Mouse (Mus musculus): Measurements from ENCODE around the gene Tekt3. TPM values are rescaled to one million over a fixed set of nuclear protein-coding genes. Genes with fewer than 3 reads are reported as not detected.
A peak's percentile ranks its signal among the peaks of the same experiment; 100 is the strongest.

The Tekt3 gene
- polyA plus RNA-seq, 1 experiment, result not detected

- whole genome bisulfite sequencing, result 69% methylated on average over 15 of the region's 15 CpGs
- H3K27me3 ChIP-seq (ENCODE audit: control insufficient read depth, insufficient read depth, low read length), result peaks cover 16% of the 10 kb centered on the region
- TF ChIP-seq CTCF (IDR thresholded peaks at IDR 0.05; ENCODE audit: extremely low read depth, insufficient read length, insufficient replicate concordance, low read depth, low read length), result no peak
- no peak for TF ChIP-seq POLR2A (IDR thresholded peaks at IDR 0.05; ENCODE audit: low read depth, low read length)
- H3K4me3 ChIP-seq (ENCODE audit: low read depth, low read length), result peak overlapping the region; percentile 44
- peaks cover 23% of the 10 kb centered on the region for H3K36me3 ChIP-seq (ENCODE audit: control insufficient read depth, insufficient read depth, low read length)
- no peak overlapping the region for H3K27ac ChIP-seq (ENCODE audit: insufficient read depth, low read depth, low read length)
- peaks cover 4% of the 10 kb centered on the region for H3K4me1 ChIP-seq (ENCODE audit: control insufficient read depth, insufficient read depth, insufficient read length, low read length)
Measured at GRCm38 (mm10) chr11:63134742-63135482, 73.5 kb downstream of the Tekt3 start.

GRCm38 (mm10) chr11:63135622-63136021 lies 74.2 kb downstream of the Tekt3 start:
- peak overlapping the region; percentile 30 for H3K4me3 ChIP-seq (ENCODE audit: low read depth, low read length)
- H3K27ac ChIP-seq (ENCODE audit: insufficient read depth, low read depth, low read length), result peak overlapping the region; percentile 25; the same call in 1 of the 2 replicates
- H3K36me3 ChIP-seq (ENCODE audit: control insufficient read depth, insufficient read depth, low read length), result peaks cover 23% of the 10 kb centered on the region
- WGBS, result 4% methylated on average over 8 of the region's 8 CpGs
- peaks cover 2% of the 10 kb centered on the region for H3K4me1 ChIP-seq (ENCODE audit: control insufficient read depth, insufficient read depth, insufficient read length, low read length)
- H3K27me3 ChIP-seq (ENCODE audit: control insufficient read depth, insufficient read depth, low read length), result peaks cover 16% of the 10 kb centered on the region
- TF ChIP-seq POLR2A (IDR thresholded peaks at IDR 0.05; ENCODE audit: low read depth, low read length), result no peak
- TF ChIP-seq CTCF (IDR thresholded peaks at IDR 0.05; ENCODE audit: extremely low read depth, insufficient read length, insufficient replicate concordance, low read depth, low read length), result peak; percentile 99

- H3K27me3 ChIP-seq (ENCODE audit: control insufficient read depth, insufficient read depth, low read length), result peaks cover 13% of the 10 kb centered on the region
- H3K4me3 ChIP-seq (ENCODE audit: low read depth, low read length), result no peak overlapping the region
- H3K36me3 ChIP-seq (ENCODE audit: control insufficient read depth, insufficient read depth, low read length), result peaks cover 27% of the 10 kb centered on the region
- 63% methylated on average over 6 of the region's 6 CpGs for WGBS
- peaks cover 2% of the 10 kb centered on the region; the same call in 1 of the 2 replicates for H3K4me1 ChIP-seq (ENCODE audit: control insufficient read depth, insufficient read depth, insufficient read length, low read length)
- TF ChIP-seq CTCF (IDR thresholded peaks at IDR 0.05; ENCODE audit: extremely low read depth, insufficient read length, insufficient replicate concordance, low read depth, low read length) (no peak), POLR2A (IDR thresholded peaks at IDR 0.05; ENCODE audit: low read depth, low read length) (no peak)
- peak overlapping the region; percentile 25; the same call in 1 of the 2 replicates for H3K27ac ChIP-seq (ENCODE audit: insufficient read depth, low read depth, low read length)
Measured at GRCm38 (mm10) chr11:63136205-63136604, 74.8 kb downstream of the Tekt3 start.

- H3K27me3 ChIP-seq (ENCODE audit: control insufficient read depth, insufficient read depth, low read length), result peaks cover 8% of the 10 kb centered on the region
- peaks cover 29% of the 10 kb centered on the region for H3K36me3 ChIP-seq (ENCODE audit: control insufficient read depth, insufficient read depth, low read length)
- WGBS, result 79% methylated on average over 4 of the region's 4 CpGs
- H3K4me3 ChIP-seq (ENCODE audit: low read depth, low read length), result peak overlapping the region; percentile 6
- H3K4me1 ChIP-seq (ENCODE audit: control insufficient read depth, insufficient read depth, insufficient read length, low read length), result peaks cover 2% of the 10 kb centered on the region; the same call in 1 of the 2 replicates
- peak overlapping the region; percentile 5; the same call in 1 of the 2 replicates for H3K27ac ChIP-seq (ENCODE audit: insufficient read depth, low read depth, low read length)
- no peak for TF ChIP-seq POLR2A (IDR thresholded peaks at IDR 0.05; ENCODE audit: low read depth, low read length)
- TF ChIP-seq CTCF (IDR thresholded peaks at IDR 0.05; ENCODE audit: extremely low read depth, insufficient read length, insufficient replicate concordance, low read depth, low read length), result no peak
Measured at GRCm38 (mm10) chr11:63136836-63137416, 75.5 kb downstream of the Tekt3 start.

- Histone ChIP-seq H3K4me1 (ENCODE audit: control insufficient read depth, insufficient read depth, insufficient read length, low read length) (0 out of 2 replicates have a peak, but pooled peaks cover 2% of the 10 kb centered on the region), H3K36me3 (ENCODE audit: control insufficient read depth, insufficient read depth, low read length) (peaks cover 26% of the 10 kb centered on the region), H3K27ac (ENCODE audit: insufficient read depth, low read depth, low read length) (no peak overlapping the region), H3K27me3 (ENCODE audit: control insufficient read depth, insufficient read depth, low read length) (no peaks in the 10 kb centered on the region), H3K4me3 (ENCODE audit: low read depth, low read length) (no peak overlapping the region)
- TF ChIP-seq POLR2A (IDR thresholded peaks at IDR 0.05; ENCODE audit: low read depth, low read length) (no peak), CTCF (IDR thresholded peaks at IDR 0.05; ENCODE audit: extremely low read depth, insufficient read length, insufficient replicate concordance, low read depth, low read length) (no peak)
- 37% methylated on average over 3 of the region's 3 CpGs for WGBS
Measured at GRCm38 (mm10) chr11:63138739-63139138, 77.3 kb downstream of the Tekt3 start.

GRCm38 (mm10) chr11:63142311-63142710 lies 80.9 kb downstream of the Tekt3 start:
- 77% methylated on average over 5 of the region's 5 CpGs for WGBS
- H3K27me3 ChIP-seq (ENCODE audit: control insufficient read depth, insufficient read depth, low read length), result no peaks in the 10 kb centered on the region
- H3K36me3 ChIP-seq (ENCODE audit: control insufficient read depth, insufficient read depth, low read length), result peaks cover 19% of the 10 kb centered on the region
- no peak overlapping the region for H3K4me3 ChIP-seq (ENCODE audit: low read depth, low read length)
- 0 out of 2 replicates have a peak, but pooled peaks cover 2% of the 10 kb centered on the region for H3K4me1 ChIP-seq (ENCODE audit: control insufficient read depth, insufficient read depth, insufficient read length, low read length)
- TF ChIP-seq POLR2A (IDR thresholded peaks at IDR 0.05; ENCODE audit: low read depth, low read length) (no peak), CTCF (IDR thresholded peaks at IDR 0.05; ENCODE audit: extremely low read depth, insufficient read length, insufficient replicate concordance, low read depth, low read length) (no peak)
- no peak overlapping the region for H3K27ac ChIP-seq (ENCODE audit: insufficient read depth, low read depth, low read length)

GRCm38 (mm10) chr11:63142816-63143215 lies 81.4 kb downstream of the Tekt3 start:
- 69% methylated on average over 4 of the region's 4 CpGs for WGBS
- Histone ChIP-seq H3K4me3 (ENCODE audit: low read depth, low read length) (no peak overlapping the region), H3K36me3 (ENCODE audit: control insufficient read depth, insufficient read depth, low read length) (peaks cover 16% of the 10 kb centered on the region), H3K27ac (ENCODE audit: insufficient read depth, low read depth, low read length) (no peak overlapping the region), H3K27me3 (ENCODE audit: control insufficient read depth, insufficient read depth, low read length) (no peaks in the 10 kb centered on the region), H3K4me1 (ENCODE audit: control insufficient read depth, insufficient read depth, insufficient read length, low read length) (0 out of 2 replicates have a peak, but pooled peaks cover under 1% of the 10 kb centered on the region)
- no peak for TF ChIP-seq POLR2A (IDR thresholded peaks at IDR 0.05; ENCODE audit: low read depth, low read length)
- TF ChIP-seq CTCF (IDR thresholded peaks at IDR 0.05; ENCODE audit: extremely low read depth, insufficient read length, insufficient replicate concordance, low read depth, low read length), result no peak
